Comparison of ENCODE assay signal across 18 mouse cellular contexts in genomic region chr9:88484531-88484930, GRCm38 (mm10). TPM values are rescaled to one million over a fixed set of nuclear protein-coding genes. Genes with fewer than 3 reads are reported as not detected.
DNase-seq lines count a peak whose midpoint lies in the region; ATAC-seq lines count a peak whose summit lies in the region.
"Had no signal": no experiment of that assay in that cellular context is flagged by ENCODE, and none has a peak within 500 bp of the region (broad histone marks: within the 10 kb centered on the region; RNA-seq: fewer than 3 reads in every experiment).

No protein-coding gene starts in this region.

- no peaks in the 10 kb centered on the region for H3K36me3 ChIP-seq in midbrain, embryonic 14.5 days (ENCODE audit: control insufficient read depth, insufficient read depth, low read length)
- peaks cover 8% of the 10 kb centered on the region for H3K36me3 ChIP-seq in midbrain, embryonic 10.5 days
- H3K36me3 ChIP-seq: midbrain, embryonic 12.5 days; neural tube, embryonic 12.5 days had no signal

- ATAC-seq in midbrain, embryonic 14.5 days (ENCODE audit: low FRiP score, low TSS enrichment), result no peak
- ATAC-seq: forebrain, postnatal 0 days; hindbrain, postnatal 0 days had no signal

- no peak overlapping the region for H3K9ac ChIP-seq in midbrain, embryonic 14.5 days (replicated peaks; ENCODE audit: low read length)
- H3K9ac ChIP-seq: forebrain, postnatal 0 days; midbrain, embryonic 12.5 days; neural tube, embryonic 12.5 days had no signal

- H3K4me1 ChIP-seq in midbrain, embryonic 14.5 days (ENCODE audit: control insufficient read depth, insufficient read depth, low read length), result peaks cover 19% of the 10 kb centered on the region
- peaks cover 25% of the 10 kb centered on the region for H3K4me1 ChIP-seq in midbrain, embryonic 10.5 days

- 0 out of 2 replicates have a peak overlapping the region, but pooled peaks have one; percentile 4 for H3K4me3 ChIP-seq in midbrain, embryonic 14.5 days (replicated peaks; ENCODE audit: low read depth, low read length)
- H3K4me3 ChIP-seq in midbrain, embryonic 10.5 days, result no peak overlapping the region
- H3K4me3 ChIP-seq: midbrain, embryonic 12.5 days; neural tube, embryonic 12.5 days had no signal

- WGBS in midbrain, embryonic 14.5 days, result 46% methylated on average over 6 of the region's 6 CpGs
- 55% methylated on average over 6 of the region's 6 CpGs for WGBS in midbrain, embryonic 10.5 days

- H3K27ac ChIP-seq in midbrain, embryonic 14.5 days (replicated peaks; ENCODE audit: low read depth, low read length), result no peak overlapping the region
- H3K27ac ChIP-seq in midbrain, embryonic 10.5 days (replicated peaks), result no peak overlapping the region
- H3K27ac ChIP-seq: hindbrain, postnatal 0 days; neural tube, embryonic 12.5 days had no signal

- H3K4me2 ChIP-seq in midbrain, embryonic 14.5 days (ENCODE audit: low read length), result no peak overlapping the region
- H3K4me2 ChIP-seq: liver, embryonic 11.5 days had no signal

- H3K27me3 ChIP-seq in midbrain, embryonic 14.5 days (ENCODE audit: control insufficient read depth, insufficient read depth, low read length), result no peaks in the 10 kb centered on the region
- H3K27me3 ChIP-seq in midbrain, embryonic 10.5 days (ENCODE audit: low read depth, poor library complexity, severe bottlenecking), result 0 out of 2 replicates have a peak, but pooled peaks cover 7% of the 10 kb centered on the region
- H3K27me3 ChIP-seq: neural tube, embryonic 12.5 days had no signal

- H3K9me3 ChIP-seq in midbrain, embryonic 14.5 days (ENCODE audit: control insufficient read depth, low read length), result no peaks in the 10 kb centered on the region
- no peaks in the 10 kb centered on the region for H3K9me3 ChIP-seq in midbrain, embryonic 10.5 days (replicated peaks)
- H3K9me3 ChIP-seq: midbrain, embryonic 12.5 days; neural tube, embryonic 12.5 days had no signal

- no peak for DNase-seq in midbrain, embryonic 14.5 days
- no peak for DNase-seq in midbrain, embryonic 10.5 days (ENCODE audit: low spot score)
- peak; percentile 58 for DNase-seq in R1 (ENCODE audit: low read depth, low spot score)
- DNase-seq in adrenal gland, postnatal 25 days, result peak; percentile 13
- DNase-seq in heart, postnatal 4 days, result peak; percentile 11
- no peak for DNase-seq in embryo, embryonic 11 days
- no peak for DNase-seq in thymus, postnatal 25 days
- DNase-seq: gastrocnemius, postnatal 36 days; layer of hippocampus, adult 9-11 months; lung, postnatal 10 days; right cerebral cortex, postnatal 25 days; thymus, postnatal 36 days had no signal

RNA-seq across cellular contexts. Expression of gene Syncrip, which starts 2.2 kb away (rescaled TPM):
- 85.3 and 117 TPM in 2 replicates for polyA plus RNA-seq in midbrain, embryonic 14.5 days (2014; fragmentation: Nextera tagmentation; extraction: Ambion mirVana)
- polyA plus RNA-seq in midbrain, embryonic 10.5 days (2016; fragmentation: Nextera tagmentation; extraction: Ambion mirVana), result 110 and 115 TPM in 2 replicates
- 88.2 and 96.1 TPM in 2 replicates for total RNA-seq in adrenal gland, postnatal 25 days (2021)
- 100 to 1,000 TPM in 1 of 2 experiments, 10 to 100 TPM in 1; 96.9 to 107 TPM for total RNA-seq in heart, postnatal 4 days (2021)

RNA-seq across cellular contexts. Expression of gene Gm20537, which starts 28.1 kb away (rescaled TPM):
- polyA plus RNA-seq in midbrain, embryonic 14.5 days (2014; fragmentation: Nextera tagmentation; extraction: Ambion mirVana), result 1.3 TPM in 1 of 2 replicates, not detected in the other
- polyA plus RNA-seq in midbrain, embryonic 10.5 days (2016; fragmentation: Nextera tagmentation; extraction: Ambion mirVana), result 0.71 and 1.1 TPM in 2 replicates
- total RNA-seq in adrenal gland, postnatal 25 days (2021), result 0.76 TPM in 1 of 2 replicates, not detected in the other
- total RNA-seq in heart, postnatal 4 days (2021), result 1 to 10 TPM in 1 of 2 experiments, under 1 TPM in 1; 0.90 to 1.3 TPM
- total RNA-seq: common myeloid progenitor, adult 5-6 weeks had no signal
- polyA plus RNA-seq: forebrain, postnatal 0 days; hindbrain, postnatal 0 days; liver, embryonic 11.5 days had no signal

RNA-seq across cellular contexts. Expression of gene Snx14, which starts 45.8 kb away (rescaled TPM):
- 24.2 and 31.8 TPM in 2 replicates for polyA plus RNA-seq in midbrain, embryonic 14.5 days (2014; fragmentation: Nextera tagmentation; extraction: Ambion mirVana)
- 20.7 and 21.1 TPM in 2 replicates for polyA plus RNA-seq in midbrain, embryonic 10.5 days (2016; fragmentation: Nextera tagmentation; extraction: Ambion mirVana)
- 50.8 and 66.7 TPM in 2 replicates for total RNA-seq in adrenal gland, postnatal 25 days (2021)
- total RNA-seq in heart, postnatal 4 days (2021), result 10 to 100 TPM; 27.2 to 29.0 TPM

Comparison
In these comparisons a context has a peak if more than half of its experiments do, and no peak if none do; other contexts are left out.
1. DNase-seq: peak in R1 (single experiment), adrenal gland, postnatal 25 days (single experiment) and heart, postnatal 4 days (single experiment); none in midbrain, embryonic 14.5 days (single experiment), midbrain, embryonic 10.5 days (single experiment), embryo, embryonic 11 days (single experiment) and thymus, postnatal 25 days (single experiment).